Mouse (Mus musculus): ENCODE data around the gene Klf12. TPM values are rescaled to one million over a fixed set of nuclear protein-coding genes. Genes with fewer than 3 reads are reported as not detected.

The Klf12 gene
- polyA plus RNA-seq, 1 experiment: 8.2 TPM

- Histone ChIP-seq H3K4me3 (ENCODE audit: low read depth, low read length) (no peak overlapping the region), H3K27ac (ENCODE audit: insufficient read depth, low read length) (no peak overlapping the region), H3K27me3 (ENCODE audit: control insufficient read depth, insufficient read depth, low read length, poor library complexity, severe bottlenecking) (no peaks in the 10 kb centered on the region), H3K36me3 (ENCODE audit: control insufficient read depth, insufficient read depth, low read length, poor library complexity, severe bottlenecking) (no peaks in the 10 kb centered on the region), H3K9me3 (replicated peaks; ENCODE audit: control insufficient read depth, insufficient read depth, low read length, poor library complexity, severe bottlenecking) (no peaks in the 10 kb centered on the region), H3K9ac (ENCODE audit: low read depth, poor library complexity, severe bottlenecking) (no peak overlapping the region), H3K4me1 (ENCODE audit: control insufficient read depth, insufficient read depth, low read length) (no peaks in the 10 kb centered on the region)
- TF ChIP-seq EP300 (IDR thresholded peaks at IDR 0.05; ENCODE audit: insufficient read depth, low read depth, low read length): no peak
- no peak for TF ChIP-seq CTCF (IDR thresholded peaks at IDR 0.05; ENCODE audit: low read depth, low read length)
- TF ChIP-seq POLR2A (IDR thresholded peaks at IDR 0.05; ENCODE audit: insufficient read depth, low read length): no peak
Measured at GRCm38 (mm10) chr14:100072431-100073195, 211.9 kb downstream of the Klf12 start.

DNA sequence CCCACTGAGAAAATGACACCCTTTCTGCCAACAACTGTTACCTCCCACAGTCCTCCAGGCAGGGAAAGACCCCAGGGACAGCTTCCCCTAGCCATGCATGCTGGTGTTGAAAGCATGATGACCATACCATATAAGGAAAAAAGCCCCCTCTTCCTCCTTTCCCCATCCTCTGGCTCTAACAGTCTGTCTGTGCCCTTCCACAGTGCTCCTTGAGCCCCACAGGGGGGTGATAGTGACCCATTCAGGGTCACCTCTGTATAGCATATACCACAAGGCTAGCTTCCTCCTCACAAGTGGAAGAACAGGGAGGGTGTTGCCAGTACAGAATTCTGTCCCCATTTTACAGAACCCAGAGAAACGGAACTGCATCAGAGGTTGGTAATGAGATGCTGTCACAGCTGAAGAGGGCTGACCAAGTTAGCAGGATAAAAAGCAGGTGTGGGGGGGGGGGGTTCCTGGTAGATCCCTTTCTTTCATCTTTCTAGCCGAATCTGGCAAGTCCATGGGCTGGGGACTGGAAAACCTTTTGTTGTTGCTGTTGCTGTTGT, 214.9 kb downstream of the Klf12 start:
- TF ChIP-seq POLR2A (IDR thresholded peaks at IDR 0.05; ENCODE audit: insufficient read depth, low read length) (no peak), CTCF (IDR thresholded peaks at IDR 0.05; ENCODE audit: low read depth, low read length) (no peak), EP300 (IDR thresholded peaks at IDR 0.05; ENCODE audit: insufficient read depth, low read depth, low read length) (no peak)
- H3K4me1 ChIP-seq (ENCODE audit: control insufficient read depth, insufficient read depth, low read length): no peaks in the 10 kb centered on the region
- no peaks in the 10 kb centered on the region for H3K9me3 ChIP-seq (replicated peaks; ENCODE audit: control insufficient read depth, insufficient read depth, low read length, poor library complexity, severe bottlenecking)
- H3K4me3 ChIP-seq (ENCODE audit: low read depth, low read length): no peak overlapping the region
- H3K9ac ChIP-seq (ENCODE audit: low read depth, poor library complexity, severe bottlenecking): no peak overlapping the region
- no peaks in the 10 kb centered on the region for H3K27me3 ChIP-seq (ENCODE audit: control insufficient read depth, insufficient read depth, low read length, poor library complexity, severe bottlenecking)
- H3K27ac ChIP-seq (ENCODE audit: insufficient read depth, low read length): no peak overlapping the region
- H3K36me3 ChIP-seq (ENCODE audit: control insufficient read depth, insufficient read depth, low read length, poor library complexity, severe bottlenecking): no peaks in the 10 kb centered on the region

DNA sequence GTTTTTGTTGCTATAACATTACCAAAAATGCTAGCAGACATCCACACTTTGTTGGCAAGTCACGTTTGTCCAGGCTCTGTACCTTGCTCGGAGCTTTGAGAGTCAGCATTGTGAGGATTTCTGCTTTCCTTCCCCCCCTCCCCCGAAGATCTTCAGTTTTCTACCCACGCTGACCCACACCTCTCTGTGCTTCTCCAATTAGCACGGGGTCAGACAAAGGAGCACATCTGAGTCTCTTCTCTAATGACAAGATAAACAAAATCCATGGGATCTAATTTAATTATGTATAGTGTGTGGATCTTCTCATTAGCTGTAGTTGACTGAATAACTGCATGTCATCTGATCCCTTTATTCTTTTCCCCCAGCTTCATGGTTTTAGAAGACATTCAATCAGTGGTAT, 215.8 kb downstream of the Klf12 start:
- TF ChIP-seq CTCF (IDR thresholded peaks at IDR 0.05; ENCODE audit: low read depth, low read length) (no peak), POLR2A (IDR thresholded peaks at IDR 0.05; ENCODE audit: insufficient read depth, low read length) (no peak), EP300 (IDR thresholded peaks at IDR 0.05; ENCODE audit: insufficient read depth, low read depth, low read length) (no peak)

DNA sequence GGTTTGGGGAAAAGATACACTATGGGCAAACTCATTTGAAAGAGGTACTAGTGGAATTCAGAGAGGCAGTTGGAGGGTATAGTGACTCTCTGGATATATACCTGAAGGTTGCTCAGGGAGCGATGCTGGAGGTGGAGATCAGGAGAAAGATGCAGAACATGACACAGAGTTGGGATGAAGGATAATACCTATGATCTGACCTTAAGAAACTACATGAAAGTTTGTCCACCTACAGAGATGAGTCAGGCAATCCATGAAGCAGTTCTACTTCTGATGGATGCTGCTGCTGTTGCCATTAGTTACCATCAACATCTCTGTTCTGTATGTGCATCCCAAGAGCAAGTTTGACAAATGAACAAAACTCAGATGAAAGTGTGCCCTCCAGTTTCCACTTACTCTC, 222.0 kb downstream of the Klf12 start:
- no peak for TF ChIP-seq CTCF (IDR thresholded peaks at IDR 0.05; ENCODE audit: low read depth, low read length)
- no peak for TF ChIP-seq POLR2A (IDR thresholded peaks at IDR 0.05; ENCODE audit: insufficient read depth, low read length)
- no peak for TF ChIP-seq EP300 (IDR thresholded peaks at IDR 0.05; ENCODE audit: insufficient read depth, low read depth, low read length)
- Histone ChIP-seq H3K27me3 (ENCODE audit: control insufficient read depth, insufficient read depth, low read length, poor library complexity, severe bottlenecking) (no peaks in the 10 kb centered on the region), H3K4me1 (ENCODE audit: control insufficient read depth, insufficient read depth, low read length) (no peaks in the 10 kb centered on the region), H3K27ac (ENCODE audit: insufficient read depth, low read length) (no peak overlapping the region), H3K9ac (ENCODE audit: low read depth, poor library complexity, severe bottlenecking) (no peak overlapping the region), H3K36me3 (ENCODE audit: control insufficient read depth, insufficient read depth, low read length, poor library complexity, severe bottlenecking) (no peaks in the 10 kb centered on the region), H3K4me3 (ENCODE audit: low read depth, low read length) (no peak overlapping the region), H3K9me3 (replicated peaks; ENCODE audit: control insufficient read depth, insufficient read depth, low read length, poor library complexity, severe bottlenecking) (no peaks in the 10 kb centered on the region)

More for the DNA sequence above, 215.8 kb downstream of the Klf12 start:
- Histone ChIP-seq H3K4me1 (ENCODE audit: control insufficient read depth, insufficient read depth, low read length) (no peaks in the 10 kb centered on the region), H3K9ac (ENCODE audit: low read depth, poor library complexity, severe bottlenecking) (no peak overlapping the region), H3K27ac (ENCODE audit: insufficient read depth, low read length) (no peak overlapping the region), H3K4me3 (ENCODE audit: low read depth, low read length) (no peak overlapping the region), H3K36me3 (ENCODE audit: control insufficient read depth, insufficient read depth, low read length, poor library complexity, severe bottlenecking) (no peaks in the 10 kb centered on the region), H3K27me3 (ENCODE audit: control insufficient read depth, insufficient read depth, low read length, poor library complexity, severe bottlenecking) (no peaks in the 10 kb centered on the region), H3K9me3 (replicated peaks; ENCODE audit: control insufficient read depth, insufficient read depth, low read length, poor library complexity, severe bottlenecking) (no peaks in the 10 kb centered on the region)

DNA sequence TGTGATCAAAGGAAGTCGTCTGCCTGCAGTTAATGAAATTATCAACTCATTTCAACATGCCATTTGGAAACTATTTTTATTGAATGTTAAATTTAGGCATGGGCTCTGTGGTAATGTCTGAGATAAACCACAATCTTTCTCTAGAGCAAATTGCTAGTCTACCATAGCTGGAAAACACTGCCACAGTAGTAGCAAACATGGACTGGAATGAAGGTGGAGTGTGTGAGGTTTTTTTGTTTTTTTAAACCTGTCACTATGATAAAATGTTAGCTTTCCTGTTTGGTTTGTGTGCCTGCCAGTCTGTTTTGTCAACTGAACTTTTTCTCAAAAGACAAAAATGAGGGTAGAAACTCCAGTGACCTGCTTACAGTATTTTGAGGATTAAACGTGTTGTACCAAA, 230.3 kb downstream of the Klf12 start:
- H3K4me1 ChIP-seq (ENCODE audit: control insufficient read depth, insufficient read depth, low read length): no peaks in the 10 kb centered on the region
- H3K36me3 ChIP-seq (ENCODE audit: control insufficient read depth, insufficient read depth, low read length, poor library complexity, severe bottlenecking): no peaks in the 10 kb centered on the region
- no peaks in the 10 kb centered on the region for H3K27me3 ChIP-seq (ENCODE audit: control insufficient read depth, insufficient read depth, low read length, poor library complexity, severe bottlenecking)
- H3K27ac ChIP-seq (ENCODE audit: insufficient read depth, low read length): no peak overlapping the region
- H3K9ac ChIP-seq (ENCODE audit: low read depth, poor library complexity, severe bottlenecking): no peak overlapping the region
- TF ChIP-seq POLR2A (IDR thresholded peaks at IDR 0.05; ENCODE audit: insufficient read depth, low read length): no peak
- TF ChIP-seq CTCF (IDR thresholded peaks at IDR 0.05; ENCODE audit: low read depth, low read length): no peak
- no peak for TF ChIP-seq EP300 (IDR thresholded peaks at IDR 0.05; ENCODE audit: insufficient read depth, low read depth, low read length)
- no peaks in the 10 kb centered on the region for H3K9me3 ChIP-seq (replicated peaks; ENCODE audit: control insufficient read depth, insufficient read depth, low read length, poor library complexity, severe bottlenecking)
- H3K4me3 ChIP-seq (ENCODE audit: low read depth, low read length): no peak overlapping the region

DNA sequence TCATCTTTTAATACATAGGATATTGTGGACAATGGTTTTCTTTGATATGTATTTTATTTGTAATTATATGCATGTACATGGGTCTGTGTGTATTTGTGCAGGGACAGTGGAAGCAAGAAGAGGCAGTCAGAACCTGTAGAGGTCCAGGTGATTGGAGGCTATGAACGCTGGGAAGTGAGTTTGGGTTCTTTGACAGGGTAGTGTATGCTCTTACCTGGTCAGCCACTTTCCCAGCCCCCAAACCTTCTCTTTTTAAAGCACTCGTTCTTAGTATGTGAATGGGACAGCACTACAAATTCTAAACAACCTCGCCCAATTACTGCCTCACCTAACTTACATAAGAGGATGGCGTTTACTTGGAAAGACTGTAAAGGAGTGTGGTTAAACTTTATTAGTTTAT, 231.0 kb downstream of the Klf12 start:
- Histone ChIP-seq H3K27ac (ENCODE audit: insufficient read depth, low read length) (no peak overlapping the region), H3K4me1 (ENCODE audit: control insufficient read depth, insufficient read depth, low read length) (no peaks in the 10 kb centered on the region), H3K9ac (ENCODE audit: low read depth, poor library complexity, severe bottlenecking) (no peak overlapping the region), H3K27me3 (ENCODE audit: control insufficient read depth, insufficient read depth, low read length, poor library complexity, severe bottlenecking) (no peaks in the 10 kb centered on the region), H3K36me3 (ENCODE audit: control insufficient read depth, insufficient read depth, low read length, poor library complexity, severe bottlenecking) (no peaks in the 10 kb centered on the region), H3K4me3 (ENCODE audit: low read depth, low read length) (no peak overlapping the region), H3K9me3 (replicated peaks; ENCODE audit: control insufficient read depth, insufficient read depth, low read length, poor library complexity, severe bottlenecking) (no peaks in the 10 kb centered on the region)
- TF ChIP-seq EP300 (IDR thresholded peaks at IDR 0.05; ENCODE audit: insufficient read depth, low read depth, low read length): no peak
- no peak for TF ChIP-seq CTCF (IDR thresholded peaks at IDR 0.05; ENCODE audit: low read depth, low read length)
- no peak for TF ChIP-seq POLR2A (IDR thresholded peaks at IDR 0.05; ENCODE audit: insufficient read depth, low read length)

Measured in ES-Bruce4 (cell line).